Mouse (Mus musculus) brain, embryonic 14.5 days (tissue): ENCODE data around the gene Clmn.

Experiments
- CTCF ChIP-seq: fragments of 200-500 bp; IDR thresholded peaks from 2 replicates; pipeline ENCODE4 v1.5.1; 2012; ENCODE audit warnings: inconsistent platforms, mild to moderate bottlenecking, moderate library complexity, borderline replicate concordance; ENCODE audit not compliant: insufficient read depth, insufficient read length; ENCODE audit errors: extremely low read depth
- POLR2A ChIP-seq: fragments of 200-500 bp; IDR thresholded peaks from 2 replicates; pipeline ENCODE4 v1.6.1; 2012; ENCODE audit warnings: mild to moderate bottlenecking, inconsistent platforms, borderline replicate concordance; ENCODE audit not compliant: poor library complexity, insufficient read depth, insufficient read length, severe bottlenecking; ENCODE audit errors: extremely low read depth

DNA sequence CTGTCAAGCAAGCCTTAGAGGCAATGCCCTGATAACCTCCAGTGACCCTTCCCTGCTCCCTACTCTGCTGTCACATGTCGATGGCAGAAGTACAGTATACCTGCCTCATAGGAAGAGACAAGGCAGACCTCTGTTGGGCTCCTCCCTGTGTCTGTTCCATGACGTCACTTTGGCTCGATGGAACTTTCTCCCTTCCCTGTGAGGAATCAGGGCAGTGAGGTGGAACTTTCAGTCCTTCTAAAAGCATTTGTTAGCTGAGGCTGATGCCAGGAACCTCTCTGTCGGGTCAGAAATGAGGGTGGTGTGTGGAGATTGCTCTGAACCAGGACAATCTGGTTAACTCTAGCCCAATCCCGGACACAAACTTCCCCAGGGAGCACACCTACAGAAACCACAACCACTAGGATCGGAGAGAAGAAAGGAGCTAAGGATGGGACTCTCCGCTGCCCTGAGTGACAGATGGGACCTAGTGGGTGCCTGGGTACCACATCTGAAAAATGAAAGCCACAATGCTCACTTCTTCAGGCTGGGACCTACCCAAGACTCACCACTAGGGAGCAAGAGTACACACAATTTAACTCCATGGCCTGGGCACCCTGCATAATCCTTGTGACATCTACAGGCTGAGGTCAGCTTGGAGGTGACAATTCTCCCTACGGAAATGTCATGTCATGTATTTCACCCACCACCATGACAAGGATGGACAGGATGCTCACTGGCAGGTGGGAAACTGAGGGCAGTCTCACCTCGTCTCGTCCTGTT is 41.9 kb downstream of the Clmn start:
- TF ChIP-seq POLR2A (no peak), CTCF (no peak)
